Mouse (Mus musculus) heart, embryonic 16.5 days (tissue): Measurements from ENCODE around the gene E130116L18Rik. TPM values are rescaled to one million over a fixed set of nuclear protein-coding genes. Genes with fewer than 3 reads are reported as not detected.

Source experiments
- ATAC-seq: fragments of 200-750 bp; cut with Nextera tagmentation; replicated peaks from 2 replicates; pipeline ENCODE4 v1.8.0; 2017; ENCODE audit warnings: moderate number of reproducible peaks; ENCODE audit not compliant: insufficient read depth, low FRiP score; ENCODE audit errors: extremely low read depth
- H3K27ac ChIP-seq: fragments of 300-500 bp; sonication (generic); 2 replicates; pipeline ENCODE4 v1.5.1; 2014; ENCODE audit warnings: mild to moderate bottlenecking, low read length, control low read depth, moderate library complexity
- H3K27me3 ChIP-seq: fragments of 300-500 bp; sonication (generic); 2 replicates; pipeline ENCODE4 v1.6.1; 2014; ENCODE audit warnings: low read length, mixed read lengths; ENCODE audit not compliant: control insufficient read depth, insufficient read depth
- H3K36me3 ChIP-seq: fragments of 300-500 bp; sonication (generic); 2 replicates; pipeline ENCODE4 v1.6.1; 2014; ENCODE audit not compliant: control insufficient read depth, insufficient read depth
- H3K4me1 ChIP-seq: fragments of 300-500 bp; sonication (generic); 2 replicates; pipeline ENCODE4 v1.6.1; 2014; ENCODE audit warnings: low read length, mixed read lengths; ENCODE audit not compliant: control insufficient read depth, insufficient read depth
- H3K4me2 ChIP-seq: fragments of 300-500 bp; sonication (generic); 2 replicates; pipeline ENCODE4 v1.6.1; 2014; ENCODE audit warnings: low read depth, mild to moderate bottlenecking, control low read depth, low read length
- H3K4me3 ChIP-seq: fragments of 300-500 bp; sonication (generic); 2 replicates; pipeline ENCODE4 v1.5.1; 2014; ENCODE audit warnings: mild to moderate bottlenecking, control low read depth, low read length
- H3K9ac ChIP-seq: fragments of 300-500 bp; sonication (generic); 2 replicates; pipeline ENCODE4 v1.6.1; 2014; ENCODE audit warnings: low read length, control low read depth
- H3K9me3 ChIP-seq: fragments of 300-500 bp; sonication (generic); replicated peaks from 2 replicates; pipeline ENCODE4 v1.6.1; 2016; ENCODE audit warnings: low read length; ENCODE audit not compliant: control insufficient read depth
- WGBS: fragments of 180-500 bp; shearing (Covaris S2); extraction: QIAGEN DNeasy Blood & Tissue Kit; methylation state at CpG from one replicate; pipeline ENCODE4 v1.1.7; 2014; 5-methylcytosine and 5-hydroxymethylcytosine counted together
- polyA plus RNA-seq: library from polyadenylated mRNA; unstranded; fragments of >200 nt; fragmentation: Nextera tagmentation; extraction: Ambion mirVana; gene quantifications from 2 replicates; pipeline ENCODE4 v1.2.1, GENCODE M21; 2015

E130116L18Rik gene
- polyA plus RNA-seq, result not detected in 2 replicates

DNA sequence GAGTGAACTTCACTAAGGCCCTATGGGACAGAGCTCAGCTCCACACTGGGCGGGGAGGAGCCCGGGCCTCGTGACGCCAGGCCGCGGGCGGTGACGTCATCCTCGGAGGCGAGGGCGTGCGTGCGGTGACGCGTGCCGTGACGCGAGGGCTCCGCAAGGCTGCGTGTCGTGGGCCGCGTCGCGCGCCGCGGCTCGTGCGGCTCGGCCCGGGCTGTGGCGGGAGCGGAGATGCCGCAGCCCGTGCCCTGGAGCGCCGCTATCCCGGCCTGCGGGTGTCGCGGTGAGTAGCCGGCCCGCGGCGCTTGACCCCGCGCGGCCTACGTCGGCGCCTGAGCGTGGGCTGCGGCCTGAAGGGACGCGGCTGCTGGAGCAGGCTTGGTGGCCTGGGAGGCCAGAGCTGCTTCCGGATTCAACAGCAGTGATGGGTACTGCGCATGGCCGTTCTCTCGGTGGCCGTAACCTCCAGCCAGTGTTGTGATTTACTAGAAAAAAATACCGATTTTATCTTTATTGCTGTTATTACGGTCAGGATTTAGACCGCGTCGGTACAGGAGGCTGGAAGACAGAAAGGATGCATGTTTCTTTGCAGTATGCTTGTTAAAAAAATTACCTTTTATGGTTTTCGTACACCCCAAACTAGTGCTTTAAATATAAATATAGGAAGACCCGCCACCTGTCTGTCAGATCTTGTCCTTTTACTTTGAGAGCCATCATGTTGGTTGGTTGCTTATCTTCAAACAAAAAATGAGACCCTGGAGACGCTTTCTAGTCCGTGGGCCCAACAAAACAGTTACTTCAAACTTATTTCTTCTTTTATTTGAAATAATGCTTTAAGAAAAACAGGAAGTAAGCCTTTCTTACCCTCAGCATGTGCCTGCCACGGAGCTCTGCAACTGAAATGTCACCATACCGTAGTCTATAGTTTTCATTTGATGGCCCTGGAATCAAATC, at the start of gene E130116L18Rik:
Gene E130116L18Rik, minus strand, starts transcription at position 402 of the 951 bp plus-strand sequence.
- Histone ChIP-seq H3K9ac (peak within 1 kb of the TSS; percentile 94), H3K9me3 (no peaks in the 10 kb centered on the region), H3K4me2 (peak within 1 kb of the TSS; percentile 82), H3K27ac (peak within 1 kb of the TSS; percentile 87), H3K36me3 (peaks cover 3% of the 10 kb centered on the region; the same call in 1 of the 2 replicates), H3K4me1 (peaks cover 8% of the 10 kb centered on the region), H3K4me3 (peak within 1 kb of the TSS; percentile 85), H3K27me3 (no peaks in the 10 kb centered on the region)
- WGBS, result 2% methylated on average over 71 of the region's 72 CpGs
- ATAC-seq, result peak; percentile 96

DNA sequence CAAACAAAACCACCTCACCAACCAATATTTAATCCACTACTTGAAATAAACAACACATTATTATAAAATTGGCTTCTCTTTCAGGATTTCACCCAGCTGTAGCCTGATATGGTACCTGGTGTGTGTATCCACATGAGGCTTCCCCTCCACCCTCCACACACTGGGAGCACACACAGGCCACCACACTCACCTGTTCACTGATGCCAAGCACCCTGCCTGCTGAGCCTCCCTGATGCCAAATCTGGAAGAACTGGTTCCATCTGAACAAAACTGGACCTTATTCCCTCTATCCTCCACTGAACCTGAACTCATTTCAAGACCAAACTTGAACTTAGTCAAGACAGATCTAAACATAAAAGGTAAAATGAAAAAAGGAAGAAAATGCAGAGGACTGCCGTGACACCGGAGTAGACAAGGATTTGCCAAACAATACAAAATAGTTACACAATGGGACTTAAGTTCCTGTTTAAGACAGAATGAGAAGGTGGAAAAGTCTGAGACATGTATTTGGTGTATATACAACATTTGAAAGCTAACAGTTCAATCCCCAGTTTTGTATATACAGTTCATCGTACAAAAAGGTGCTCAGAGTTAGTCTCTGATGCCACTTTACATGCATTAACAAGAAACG, 45.4 kb upstream of the E130116L18Rik start:
- Histone ChIP-seq H3K4me3 (no peak overlapping the region), H3K9ac (no peak overlapping the region), H3K4me1 (no peaks in the 10 kb centered on the region), H3K27me3 (no peaks in the 10 kb centered on the region), H3K9me3 (no peaks in the 10 kb centered on the region), H3K4me2 (no peak overlapping the region), H3K36me3 (peaks cover 38% of the 10 kb centered on the region), H3K27ac (no peak overlapping the region)
- 90% methylated on average over 4 of the region's 4 CpGs for WGBS
- no peak for ATAC-seq

DNA sequence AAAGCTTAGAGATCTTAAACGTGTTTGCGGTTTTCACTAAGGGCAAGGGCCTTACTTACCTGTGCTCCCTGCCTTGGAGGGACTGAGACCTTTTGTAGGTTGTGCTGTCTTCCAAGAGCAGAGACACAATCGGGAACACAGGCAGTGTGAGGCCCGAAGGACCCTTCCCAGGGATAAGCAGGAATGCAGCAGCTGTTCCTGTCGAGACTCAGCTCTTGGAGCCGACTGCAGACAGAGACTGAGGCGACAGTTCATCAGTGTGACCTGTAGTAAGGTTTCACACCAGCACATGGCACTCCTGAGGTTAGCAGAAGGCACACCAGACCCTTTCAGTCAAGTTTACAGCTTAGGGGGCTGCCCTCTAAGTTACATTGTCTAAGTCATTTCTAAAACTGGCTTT, 39.3 kb upstream of the E130116L18Rik start:
- Histone ChIP-seq H3K4me2 (no peak overlapping the region), H3K36me3 (peaks cover 48% of the 10 kb centered on the region), H3K4me1 (no peaks in the 10 kb centered on the region), H3K9ac (no peak overlapping the region), H3K4me3 (no peak overlapping the region), H3K27ac (no peak overlapping the region), H3K9me3 (no peaks in the 10 kb centered on the region), H3K27me3 (no peaks in the 10 kb centered on the region)
- ATAC-seq, result no peak
- WGBS, result 66% methylated on average over 7 of the region's 7 CpGs

DNA sequence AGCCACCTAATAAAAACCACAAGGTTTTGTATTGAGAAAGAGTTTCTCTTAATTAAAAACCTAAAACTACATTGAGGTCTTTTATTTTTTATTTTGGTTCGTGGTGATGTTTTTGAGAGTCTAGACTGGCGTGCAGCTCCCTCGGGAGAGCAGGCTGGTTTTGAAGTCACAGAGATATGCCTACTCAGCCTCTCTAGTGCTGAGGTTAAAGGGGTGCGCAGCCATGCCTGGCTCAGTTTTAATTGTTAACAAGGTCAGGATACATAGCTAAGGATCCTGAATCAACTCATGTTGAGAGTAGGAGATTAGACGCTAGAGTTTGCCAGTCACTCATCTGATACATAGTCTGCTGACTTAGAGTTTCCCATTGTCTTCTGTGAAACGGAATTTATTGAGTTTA, 38.5 kb upstream of the E130116L18Rik start:
- Histone ChIP-seq H3K4me2 (no peak overlapping the region), H3K27me3 (no peaks in the 10 kb centered on the region), H3K27ac (no peak overlapping the region), H3K9me3 (no peaks in the 10 kb centered on the region), H3K9ac (no peak overlapping the region), H3K4me1 (no peaks in the 10 kb centered on the region), H3K36me3 (peaks cover 42% of the 10 kb centered on the region), H3K4me3 (no peak overlapping the region)
- ATAC-seq, result no peak
- 72% methylated on average over 6 of the region's 6 CpGs for WGBS

DNA sequence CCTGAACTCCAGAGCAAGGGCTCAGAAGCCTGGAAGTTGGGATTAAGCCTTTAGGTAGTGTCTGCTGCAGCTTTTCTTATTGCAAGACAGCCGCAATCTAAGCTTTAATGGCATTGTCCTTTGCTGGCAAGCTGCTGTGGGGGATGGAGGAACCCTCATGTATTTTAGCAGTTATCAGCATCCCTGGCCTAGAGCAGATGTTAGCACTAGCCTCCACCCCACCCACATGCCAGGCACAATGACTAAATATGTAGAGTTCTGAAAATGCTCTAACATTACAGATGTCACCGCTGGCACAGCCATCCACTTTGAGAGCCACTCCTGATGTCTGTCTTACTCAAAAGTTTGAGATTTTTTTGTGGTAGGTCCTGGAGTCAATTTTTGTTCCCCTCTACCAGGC, 33.7 kb upstream of the E130116L18Rik start:
- ATAC-seq, result no peak
- Histone ChIP-seq H3K36me3 (peaks cover 27% of the 10 kb centered on the region), H3K4me2 (no peak overlapping the region), H3K4me1 (peaks cover 8% of the 10 kb centered on the region; the same call in 1 of the 2 replicates), H3K9me3 (no peaks in the 10 kb centered on the region), H3K9ac (no peak overlapping the region), H3K27me3 (no peaks in the 10 kb centered on the region), H3K4me3 (no peak overlapping the region), H3K27ac (no peak overlapping the region)
- WGBS, result 78% methylated on average over 2 of the region's 2 CpGs

DNA sequence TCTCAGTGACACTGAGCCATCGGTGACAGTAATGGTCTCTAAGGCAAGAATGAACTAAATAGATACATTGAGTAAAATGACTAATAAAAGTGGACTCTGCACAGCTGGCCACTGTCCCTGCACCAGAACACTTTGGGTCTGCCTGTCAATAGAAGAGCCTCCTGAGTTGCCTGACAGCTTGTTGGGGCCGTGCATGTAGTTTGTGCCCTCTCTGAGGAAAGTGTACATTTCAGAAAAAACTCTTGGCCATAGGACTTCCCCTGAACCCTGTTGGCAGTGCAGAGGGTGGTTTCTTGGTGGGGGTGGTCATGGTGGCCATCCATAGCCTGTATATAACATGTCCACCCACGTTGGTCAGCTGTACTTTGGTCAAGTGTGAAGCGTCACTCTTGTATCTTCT, 31.5 kb upstream of the E130116L18Rik start:
- Histone ChIP-seq H3K9me3 (no peaks in the 10 kb centered on the region), H3K4me3 (no peak overlapping the region), H3K4me2 (no peak overlapping the region), H3K9ac (no peak overlapping the region), H3K4me1 (peaks cover 8% of the 10 kb centered on the region; the same call in 1 of the 2 replicates), H3K36me3 (peaks cover 31% of the 10 kb centered on the region), H3K27me3 (no peaks in the 10 kb centered on the region), H3K27ac (no peak overlapping the region)
- ATAC-seq, result no peak
- WGBS, result 96% methylated on average over 4 of the region's 4 CpGs

DNA sequence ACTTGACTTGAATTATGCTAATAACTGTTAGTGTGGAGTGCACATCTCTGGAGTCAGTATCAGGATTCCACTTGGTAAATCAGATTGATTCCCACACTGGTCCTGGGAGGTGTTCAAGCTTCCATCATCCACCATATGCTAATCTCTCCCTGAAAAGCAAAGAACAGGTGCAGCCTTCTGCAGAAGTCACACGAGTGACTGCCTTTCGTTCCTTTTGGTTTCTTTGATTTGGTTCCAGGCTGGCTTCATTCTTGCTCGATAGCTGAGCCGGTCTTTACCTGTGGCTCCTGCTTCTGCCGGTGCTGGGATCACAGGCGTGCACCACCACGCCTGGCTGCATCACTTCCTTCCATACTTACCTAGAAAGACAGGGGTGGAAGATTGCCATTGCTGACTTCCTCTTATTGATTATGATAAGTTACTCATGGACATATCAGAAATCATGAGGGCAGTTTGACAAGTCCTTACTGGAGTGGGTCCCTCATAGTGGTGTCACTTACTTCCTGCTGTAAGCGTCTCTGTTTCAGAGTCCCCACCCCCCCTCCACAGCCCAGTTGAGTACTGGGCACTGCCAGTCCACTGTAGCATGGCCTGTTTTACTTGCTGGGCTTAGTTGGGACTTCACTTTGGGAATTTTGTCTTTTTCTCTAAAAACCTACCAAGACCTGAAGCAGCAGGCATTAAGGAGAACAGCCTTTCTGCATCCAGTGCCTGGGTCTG, 30.0 kb upstream of the E130116L18Rik start:
- Histone ChIP-seq H3K9me3 (no peaks in the 10 kb centered on the region), H3K4me3 (no peak overlapping the region), H3K4me2 (no peak overlapping the region), H3K4me1 (peaks cover 8% of the 10 kb centered on the region; the same call in 1 of the 2 replicates), H3K27ac (no peak overlapping the region), H3K36me3 (peaks cover 20% of the 10 kb centered on the region), H3K27me3 (no peaks in the 10 kb centered on the region), H3K9ac (no peak overlapping the region)
- WGBS, result 83% methylated on average over 8 of the region's 8 CpGs
- no peak for ATAC-seq

DNA sequence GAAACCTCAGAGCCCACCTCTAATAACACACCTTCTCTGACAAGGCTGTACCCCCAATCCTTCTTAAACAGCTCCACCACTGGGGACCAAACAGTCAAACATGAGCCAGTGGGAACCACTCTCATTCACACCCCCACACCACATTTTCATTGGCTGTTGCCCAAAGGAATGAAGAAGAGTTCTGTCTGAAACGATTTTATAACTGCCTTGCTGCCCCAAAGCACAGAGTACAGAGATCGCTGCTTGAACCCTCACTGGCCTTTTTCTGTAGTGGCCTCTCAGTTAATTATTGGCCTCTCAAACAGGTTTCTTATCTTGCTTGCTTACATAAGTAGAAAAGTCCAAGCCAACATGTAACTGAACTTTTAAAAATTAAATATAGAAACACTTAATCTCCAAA, 29.5 kb upstream of the E130116L18Rik start:
- H3K27ac ChIP-seq, result no peak overlapping the region
- no peak overlapping the region for H3K9ac ChIP-seq
- no peak overlapping the region for H3K4me2 ChIP-seq
- 47% methylated on average over 2 of the region's 2 CpGs for WGBS
- peaks cover 8% of the 10 kb centered on the region for H3K4me1 ChIP-seq
- H3K9me3 ChIP-seq, result no peaks in the 10 kb centered on the region
- H3K27me3 ChIP-seq, result no peaks in the 10 kb centered on the region
- H3K36me3 ChIP-seq, result peaks cover 17% of the 10 kb centered on the region
- ATAC-seq, result no peak
- H3K4me3 ChIP-seq, result no peak overlapping the region
